Mouse (Mus musculus) liver, embryonic 14.5 days (tissue): ENCODE results near the gene Car14. TPM values are rescaled to one million over a fixed set of nuclear protein-coding genes. Genes with fewer than 3 reads are reported as not detected.

ENCODE experiments used
- ATAC-seq: fragments of 200-750 bp; cut with Nextera tagmentation; 2 replicates; pipeline ENCODE4 v1.8.0; 2017; ENCODE audit warnings: moderate number of reproducible peaks, mild to moderate bottlenecking, moderate library complexity; ENCODE audit not compliant: insufficient read depth
- DNase-seq, 3 experiments: peaks; one replicate each; pipeline ENCODE4 v3.0.0-alpha.2; 2012 to 2013; ENCODE audit warnings: low read depth in 3 of 3, low spot score in 3 of 3
- H3K27ac ChIP-seq: fragments of 300-500 bp; sonication (generic); 2 replicates; pipeline ENCODE4 v1.5.1; 2014; ENCODE audit warnings: moderate library complexity, mild to moderate bottlenecking, control low read depth, inconsistent platforms
- H3K27me3 ChIP-seq: fragments of 300-500 bp; sonication (generic); 2 replicates; pipeline ENCODE4 v1.6.1; 2014; ENCODE audit warnings: mild to moderate bottlenecking, low read length, moderate library complexity; ENCODE audit not compliant: control insufficient read depth, insufficient read depth
- H3K36me3 ChIP-seq: fragments of 300-500 bp; sonication (generic); replicated peaks from 2 replicates; pipeline ENCODE4 v1.6.1; 2014; ENCODE audit warnings: low read depth; ENCODE audit not compliant: control insufficient read depth, insufficient read depth
- H3K4me1 ChIP-seq, 2 experiments: fragments of 200-500 bp in 1 of 2; fragments of 300-500 bp in 1 of 2; sonication (generic) in 1 of 2; replicated peaks; 2 replicates each; pipeline ENCODE4 v1.6.1; 2012 to 2014; ENCODE audit warnings: antibody characterized with exemption in 1 of 2, inconsistent platforms in 1 of 2, low read length in 1 of 2; ENCODE audit not compliant: control insufficient read depth in 2 of 2, insufficient read depth in 2 of 2
- H3K4me2 ChIP-seq: fragments of 300-500 bp; sonication (generic); 2 replicates; pipeline ENCODE4 v1.6.1; 2014; ENCODE audit warnings: low read depth, mild to moderate bottlenecking, control low read depth, moderate library complexity
- H3K4me3 ChIP-seq, 2 experiments: fragments of 200-500 bp in 1 of 2; fragments of 300-500 bp in 1 of 2; sonication (generic) in 1 of 2; 2 replicates each; pipeline ENCODE4 v1.5.1; 2012 to 2014; ENCODE audit warnings: low read depth in 2 of 2, low read length in 2 of 2, mild to moderate bottlenecking in 2 of 2, control low read depth in 1 of 2, inconsistent platforms in 1 of 2, moderate library complexity in 1 of 2; ENCODE audit not compliant: insufficient read depth in 1 of 2
- H3K9ac ChIP-seq: fragments of 300-500 bp; sonication (generic); replicated peaks from 2 replicates; pipeline ENCODE4 v1.6.1; 2014; ENCODE audit warnings: mild to moderate bottlenecking, control low read depth, moderate library complexity
- H3K9me3 ChIP-seq: fragments of 300-500 bp; sonication (generic); 2 replicates; pipeline ENCODE4 v1.6.1; 2016; ENCODE audit warnings: low read length, mixed read lengths; ENCODE audit not compliant: control insufficient read depth
- CTCF ChIP-seq: IDR thresholded peaks from 2 replicates; pipeline ENCODE4 v1.5.1; 2016; ENCODE audit warnings: antibody characterized with exemption, low read depth, control low read depth
- EP300 ChIP-seq: IDR thresholded peaks from 2 replicates; pipeline ENCODE4 v1.6.1; 2016; ENCODE audit warnings: antibody characterized with exemption, low read depth
- WGBS: fragments of 180-500 bp; shearing (Covaris S2); extraction: QIAGEN DNeasy Blood & Tissue Kit; methylation state at CpG from one replicate; pipeline ENCODE4 v1.1.7; 2014; ENCODE audit not compliant: insufficient replicate concordance; 5-methylcytosine and 5-hydroxymethylcytosine counted together
- polyA plus RNA-seq, 2 experiments: library from polyadenylated mRNA; depleted of rRNA in 1 of 2; stranded (reverse) in 1 of 2; unstranded in 1 of 2; fragments of >200 nt; fragmentation: Nextera tagmentation in 1 of 2; extraction: Ambion mirVana in 1 of 2; gene quantifications; 2 replicates each; pipeline versions ENCODE4 v1.2.1 to v1.2.3; 2012 to 2014

Gene Car14
- polyA plus RNA-seq, 2 experiments, result 5.3 to 11.1 TPM

DNA sequence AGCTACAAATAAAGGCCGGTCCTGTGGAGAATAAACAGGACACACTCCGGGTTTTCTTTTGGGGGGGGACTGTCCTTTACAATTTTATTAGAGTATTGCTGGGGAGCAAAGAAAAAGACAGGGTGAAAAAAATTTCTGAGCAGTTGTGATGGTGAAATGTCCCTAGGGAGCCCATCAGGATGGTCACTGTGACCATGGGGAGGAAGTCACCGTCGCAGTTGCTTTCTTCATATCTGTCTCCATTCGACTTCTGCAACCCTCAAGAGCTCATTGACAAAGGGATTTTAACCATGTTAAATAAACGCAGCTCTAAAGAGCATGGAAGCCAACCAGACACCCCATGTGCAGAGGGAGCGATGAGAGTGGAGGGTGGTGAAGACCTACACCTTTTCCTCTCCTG is 12.3 kb upstream of the Car14 start:
- DNase-seq (no peak), ATAC-seq (no peak)
- peaks cover 2 to 3% of the 10 kb centered on the region in 2 experiments; a peak in 1 of 4 replicates for H3K4me1 ChIP-seq
- H3K9ac ChIP-seq, result no peak overlapping the region
- no peak overlapping the region for H3K4me2 ChIP-seq
- 47% methylated on average over 7 of the region's 7 CpGs for WGBS
- H3K4me3 ChIP-seq, result no peak overlapping the region
- no peak overlapping the region for H3K27ac ChIP-seq
- H3K36me3 ChIP-seq, result no peaks in the 10 kb centered on the region
- H3K27me3 ChIP-seq, result no peaks in the 10 kb centered on the region; the same call in 1 of the 2 replicates
- TF ChIP-seq CTCF, result no peak
- TF ChIP-seq EP300, result no peak
- H3K9me3 ChIP-seq, result no peaks in the 10 kb centered on the region

DNA sequence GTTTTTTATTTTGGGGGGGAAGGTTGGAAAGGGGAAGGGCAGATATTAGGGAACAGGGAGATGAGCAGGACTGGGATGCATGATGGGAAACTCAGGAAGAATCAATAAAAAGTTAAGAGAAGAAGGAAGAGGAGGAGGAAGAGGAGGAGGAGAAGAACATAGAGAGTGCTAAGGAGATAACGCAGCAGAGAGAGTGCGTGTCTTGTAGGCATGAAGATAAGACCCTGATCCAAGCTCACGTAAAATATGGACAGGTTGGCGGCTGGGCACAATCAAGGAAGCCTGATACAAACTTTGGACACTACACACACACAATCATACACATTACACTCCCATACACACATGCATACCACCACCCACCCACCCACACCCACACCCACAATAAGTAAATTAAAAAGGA is 10.2 kb upstream of the Car14 start:
- Histone ChIP-seq H3K27ac (no peak overlapping the region), H3K4me1 (peaks cover 2 to 3% of the 10 kb centered on the region in 2 experiments; a peak in 1 of 4 replicates), H3K9ac (no peak overlapping the region), H3K36me3 (no peaks in the 10 kb centered on the region), H3K27me3 (no peaks in the 10 kb centered on the region), H3K4me3 (no peak overlapping the region), H3K4me2 (no peak overlapping the region), H3K9me3 (no peaks in the 10 kb centered on the region)
- WGBS, result 14% methylated on average over 4 of the region's 4 CpGs
- no peak for DNase-seq
- no peak for TF ChIP-seq EP300
- TF ChIP-seq CTCF, result no peak
- ATAC-seq, result no peak

DNA sequence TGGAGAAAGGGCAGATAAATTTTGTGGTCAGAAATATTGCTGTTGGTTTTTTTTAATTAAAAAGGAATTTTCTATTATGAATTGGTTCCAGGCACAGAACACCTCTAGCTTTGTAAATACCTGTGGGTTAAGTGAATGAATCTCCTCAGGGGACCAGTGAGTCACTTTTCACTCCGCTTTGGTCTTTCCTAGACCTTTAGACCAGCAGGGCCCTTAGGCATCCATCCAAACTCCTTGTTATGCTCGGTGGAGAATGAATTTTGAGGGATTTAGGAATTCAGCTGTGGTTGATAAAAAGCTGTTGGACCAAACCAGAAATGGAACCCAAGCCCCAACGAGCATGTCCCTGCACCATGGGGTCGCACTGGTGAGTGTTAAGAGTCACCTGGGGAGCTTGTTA is 3.1 kb upstream of the Car14 start:
- Histone ChIP-seq H3K27ac (no peak overlapping the region), H3K4me3 (no peak overlapping the region), H3K9me3 (no peaks in the 10 kb centered on the region), H3K9ac (no peak overlapping the region), H3K36me3 (no peaks in the 10 kb centered on the region), H3K4me1 (peaks cover 0 to 14% of the 10 kb centered on the region in 2 experiments; a peak in 2 of 4 replicates), H3K27me3 (peaks cover 41% of the 10 kb centered on the region), H3K4me2 (no peak overlapping the region)
- ATAC-seq, result no peak
- no peak for DNase-seq
- TF ChIP-seq CTCF (no peak), EP300 (no peak)
- WGBS, result 38% methylated on average over 4 of the region's 4 CpGs

DNA sequence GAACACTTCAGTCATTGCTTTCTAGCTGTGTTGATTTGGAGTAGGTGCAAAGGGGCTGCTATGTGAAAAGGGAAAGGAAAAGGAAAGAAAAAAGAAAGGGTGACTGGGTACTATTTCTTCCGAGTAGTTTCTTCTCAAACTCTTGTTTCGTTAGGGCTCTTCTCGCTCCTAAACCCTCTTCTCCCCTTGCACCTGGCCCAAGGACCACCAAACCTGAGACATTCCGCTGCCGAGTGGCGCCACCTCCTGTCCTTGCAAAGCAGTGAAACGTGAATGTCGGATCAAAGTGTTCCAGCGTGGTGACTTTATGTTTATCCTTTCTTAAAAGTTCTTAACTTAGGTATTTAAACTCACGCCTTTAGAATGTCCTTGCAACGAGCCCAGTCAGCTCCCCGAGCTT is 2.4 kb upstream of the Car14 start:
- ATAC-seq (no peak), DNase-seq (no peak)
- H3K36me3 ChIP-seq, result no peaks in the 10 kb centered on the region
- H3K4me2 ChIP-seq, result peak overlapping the region; percentile 60
- H3K4me1 ChIP-seq, result peaks cover 0 to 14% of the 10 kb centered on the region in 2 experiments; a peak in 2 of 4 replicates
- peaks cover 41% of the 10 kb centered on the region for H3K27me3 ChIP-seq
- H3K27ac ChIP-seq, result no peak overlapping the region
- peak overlapping the region; percentile 9 to 25; a peak in 2 of 4 replicates for H3K4me3 ChIP-seq
- WGBS, result under 1% methylated on average over 12 of the region's 12 CpGs
- peak; percentile 87 for TF ChIP-seq CTCF
- TF ChIP-seq EP300, result no peak
- H3K9ac ChIP-seq, result no peak overlapping the region
- no peaks in the 10 kb centered on the region for H3K9me3 ChIP-seq

DNA sequence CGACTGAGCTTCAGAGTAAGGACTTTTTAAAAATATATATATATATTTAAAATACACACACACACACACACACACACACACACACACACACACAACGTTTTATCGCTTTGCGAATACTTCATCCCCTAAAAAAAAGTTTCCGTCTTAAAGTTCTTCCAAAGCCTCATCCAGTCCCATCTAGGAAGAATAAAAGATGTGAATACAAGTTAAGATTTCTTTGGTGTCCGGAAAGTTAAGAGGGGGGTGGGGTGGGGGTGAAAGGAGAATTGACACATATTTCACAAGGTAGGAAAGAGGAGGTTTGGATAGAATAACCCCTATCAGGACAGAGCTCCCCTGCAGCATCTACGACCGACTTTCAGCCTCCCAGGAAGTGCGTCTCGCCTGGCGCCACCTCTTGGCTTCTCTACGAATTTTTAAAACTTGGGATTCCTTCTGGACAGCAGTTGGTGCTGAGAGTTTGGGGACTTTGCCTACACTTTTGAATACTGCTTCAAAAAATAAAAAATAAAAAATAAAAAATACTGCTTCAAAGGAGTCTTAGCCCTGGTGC is 1.5 kb upstream of the Car14 start:
- Histone ChIP-seq H3K4me1 (peaks cover 0 to 14% of the 10 kb centered on the region in 2 experiments; a peak in 2 of 4 replicates), H3K9ac (no peak overlapping the region), H3K4me3 (peak overlapping the region; percentile 21 to 25; a peak in 3 of 4 replicates), H3K27me3 (peaks cover 47% of the 10 kb centered on the region), H3K36me3 (no peaks in the 10 kb centered on the region), H3K9me3 (no peaks in the 10 kb centered on the region), H3K4me2 (peak overlapping the region; percentile 60), H3K27ac (no peak overlapping the region)
- under 1% methylated on average over 12 of the region's 12 CpGs for whole genome bisulfite sequencing
- DNase-seq (no peak), ATAC-seq (no peak)
- TF ChIP-seq CTCF (peak; percentile 63), EP300 (no peak)
